Mouse (Mus musculus): ENCODE data around the gene Rims4.

Gene Rims4

GRCm38 (mm10) chr2:163918317-163919258 lies at the start of gene Rims4:
TSS of gene Rims4 (minus strand) at chr2:163918683.
- in situ Hi-C loops (cut with MboI, MseI): no loop called here

DNA sequence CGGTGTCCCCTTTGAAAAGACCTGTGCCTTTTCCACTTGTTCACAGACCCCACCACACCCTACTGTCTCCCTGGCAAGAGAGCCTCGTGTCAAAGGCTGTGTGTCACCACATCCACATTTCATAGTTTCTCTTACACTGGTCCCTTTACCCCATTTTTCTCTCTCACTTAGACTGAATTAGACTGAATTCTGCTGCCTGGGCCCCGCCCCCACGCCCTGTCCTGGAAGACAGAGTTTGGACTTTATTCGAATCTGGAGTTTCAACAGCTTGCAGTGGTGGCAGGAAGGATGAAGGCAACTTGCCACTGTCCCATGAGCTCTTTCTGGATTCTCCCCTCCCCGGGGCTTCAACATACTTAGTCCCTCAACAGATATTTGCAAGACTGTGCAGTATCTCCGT lies 47.2 kb upstream of the Rims4 start:
- in situ Hi-C loops (cut with MboI, MseI): no loop called here

GRCm38 (mm10) chr2:163964606-163965560 lies 46.4 kb upstream of the Rims4 start:
- in situ Hi-C loops (cut with MboI, MseI): no loop called here

DNA sequence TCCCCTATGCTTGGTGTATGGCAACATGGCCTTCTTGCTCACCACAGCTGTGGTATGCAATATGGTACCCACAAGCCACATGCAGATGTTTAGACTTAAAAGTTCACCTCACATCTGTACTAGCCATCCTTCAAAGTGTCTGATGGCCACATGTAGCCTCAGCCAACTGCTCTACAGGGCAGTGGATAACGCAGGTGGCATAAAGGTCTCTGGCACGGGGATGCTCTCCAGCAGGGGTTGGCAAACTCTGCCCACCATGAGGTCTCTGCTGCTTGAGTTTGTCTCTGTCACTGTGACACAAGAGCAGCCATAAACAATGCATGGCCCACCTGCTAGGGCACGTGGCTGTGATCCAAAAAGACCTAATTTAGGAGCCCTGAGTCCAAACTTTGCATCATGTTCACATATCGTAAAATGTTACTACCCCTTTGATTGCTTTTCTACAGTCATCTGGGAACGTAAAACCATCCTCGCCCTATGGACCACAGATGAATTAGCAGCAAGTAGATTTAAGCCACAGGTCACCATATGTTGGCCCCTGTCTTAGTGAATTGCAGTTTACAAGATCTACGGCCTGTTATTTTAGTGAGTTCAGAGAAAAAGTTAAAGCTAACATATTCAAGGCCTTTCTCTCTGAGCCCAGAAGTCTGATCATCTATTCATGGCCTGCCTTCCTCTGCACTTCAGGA lies 35.3 kb upstream of the Rims4 start:
- in situ Hi-C loops (cut with MboI, MseI): no loop called here

DNA sequence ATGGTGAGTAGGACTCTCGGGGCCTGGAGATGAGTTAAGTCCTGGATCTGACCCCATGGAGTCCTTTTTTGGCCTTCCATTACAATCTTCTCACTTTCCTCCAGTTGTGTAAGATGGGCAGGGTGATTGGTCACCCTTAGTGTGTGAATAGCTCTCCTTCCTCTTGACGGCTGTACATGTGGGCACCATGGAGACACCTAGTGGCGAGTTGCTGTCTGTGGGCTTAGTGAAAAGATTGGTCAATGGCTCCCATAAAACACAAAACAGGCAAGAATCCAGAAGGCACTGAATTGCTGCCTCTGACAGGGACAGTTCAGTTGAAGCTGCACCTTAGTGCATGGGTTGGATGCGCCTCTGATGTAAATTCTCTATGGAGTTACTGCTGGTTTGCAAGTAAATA lies 33.3 kb upstream of the Rims4 start:
- in situ Hi-C loops (cut with MboI, MseI): no loop called here

DNA sequence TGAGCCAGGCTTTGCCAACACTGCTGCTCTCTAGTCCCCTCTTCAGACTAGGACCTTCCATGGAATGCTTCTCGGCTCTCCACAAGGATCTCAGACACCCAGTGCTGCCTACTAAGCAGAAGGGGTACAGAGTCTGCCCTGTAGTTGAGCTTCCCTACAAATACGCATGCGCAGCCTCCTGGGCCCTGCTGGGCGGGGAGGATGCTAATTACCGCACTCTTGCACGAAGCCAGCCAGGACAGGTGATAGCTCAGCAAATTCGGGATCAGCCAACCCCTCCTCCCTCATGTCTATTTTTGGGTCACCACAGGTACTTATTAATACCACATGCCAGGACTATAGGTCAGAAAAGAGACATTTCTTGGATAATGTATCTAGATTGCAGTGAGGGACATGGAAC lies 29.5 kb upstream of the Rims4 start:
- in situ Hi-C loops (cut with MboI, MseI): no loop called here

- in situ Hi-C loops (cut with MboI, MseI): no loop called here
Observed at GRCm38 (mm10) chr2:163946221-163946620, 27.7 kb upstream of the Rims4 start.

- in situ Hi-C loops (cut with MboI, MseI): no loop called here
Observed at GRCm38 (mm10) chr2:163944511-163944910, 26.0 kb upstream of the Rims4 start.

- in situ Hi-C loops (cut with MboI, MseI): no loop called here
Observed at GRCm38 (mm10) chr2:163943056-163943455, 24.6 kb upstream of the Rims4 start.

DNA sequence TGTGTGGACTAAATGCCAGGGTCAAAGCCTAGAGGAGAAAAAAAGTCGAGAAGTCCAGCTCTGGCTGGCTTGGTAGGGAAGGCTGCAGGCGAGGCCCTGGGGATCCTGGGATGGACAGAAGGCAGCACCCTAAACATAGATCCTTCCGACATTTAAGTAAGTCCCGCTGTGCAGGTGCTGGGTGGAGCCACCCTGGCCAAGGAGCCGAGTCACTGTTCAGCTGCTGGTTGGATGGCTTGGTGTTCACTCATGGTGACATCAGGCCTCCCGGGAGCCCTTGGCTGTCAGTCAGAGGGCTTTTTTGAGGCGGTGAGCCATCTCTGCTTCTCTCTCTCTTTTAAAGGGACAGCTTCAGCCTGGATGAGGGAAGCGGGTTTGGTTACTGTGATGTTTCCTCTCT lies 21.0 kb upstream of the Rims4 start:
- in situ Hi-C loops (cut with MboI, MseI): no loop called here

DNA sequence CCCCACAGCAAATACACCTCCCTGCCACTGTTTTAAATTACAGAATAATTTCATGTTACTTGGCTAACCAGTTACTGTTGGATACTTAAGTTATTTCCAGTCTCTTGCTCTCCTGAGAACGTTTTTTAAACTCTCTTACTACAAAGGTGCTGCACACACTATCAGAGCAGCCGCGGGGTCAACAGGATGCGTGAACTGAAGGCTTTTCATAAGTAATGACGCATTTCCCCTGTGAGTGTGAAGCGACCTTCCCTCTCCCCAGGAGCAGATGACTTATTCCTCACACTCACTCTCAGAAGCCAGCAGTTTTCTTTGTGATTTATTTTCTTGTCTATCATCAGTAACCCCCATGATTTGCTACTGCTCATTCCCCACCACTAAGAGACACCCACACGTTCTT lies 13.7 kb upstream of the Rims4 start:
- in situ Hi-C loops (cut with MboI, MseI): no loop called here

DNA sequence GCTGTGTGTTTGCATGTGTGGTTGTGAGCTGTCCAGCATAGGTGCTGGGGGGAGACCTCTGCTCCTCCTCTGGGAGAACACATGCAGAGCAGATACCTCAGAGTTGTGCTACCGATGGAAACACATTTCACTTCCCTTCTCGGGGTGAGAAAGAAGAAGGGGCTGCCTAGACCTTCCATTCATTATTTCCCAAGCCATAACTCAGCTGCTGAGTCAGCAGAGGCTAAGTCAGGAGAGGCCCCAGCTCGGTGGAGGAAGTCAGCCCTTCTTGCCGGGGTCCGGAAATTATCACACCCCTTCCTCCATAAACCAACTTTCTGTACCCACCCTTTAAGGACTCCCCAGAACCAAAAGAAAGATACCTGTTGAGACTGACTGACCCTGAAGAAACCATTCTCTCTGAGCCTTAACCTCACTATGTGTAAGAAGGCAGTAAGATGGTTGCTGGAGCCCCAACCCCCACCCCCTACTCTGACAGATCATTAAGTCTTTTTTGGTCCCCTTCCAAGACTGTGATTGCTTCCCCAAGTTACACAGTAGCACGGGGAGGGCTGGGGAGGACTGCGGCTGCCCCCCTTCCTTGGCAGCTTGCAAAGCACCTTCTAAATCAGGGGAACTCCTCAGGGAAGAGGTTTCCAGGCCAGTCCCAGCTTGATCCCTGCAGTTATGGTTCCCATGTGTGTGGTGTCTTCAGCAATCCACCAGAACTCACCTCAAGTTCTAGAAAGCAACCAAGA lies 10.1 kb upstream of the Rims4 start:
- in situ Hi-C loops (cut with MboI, MseI): no loop called here

DNA sequence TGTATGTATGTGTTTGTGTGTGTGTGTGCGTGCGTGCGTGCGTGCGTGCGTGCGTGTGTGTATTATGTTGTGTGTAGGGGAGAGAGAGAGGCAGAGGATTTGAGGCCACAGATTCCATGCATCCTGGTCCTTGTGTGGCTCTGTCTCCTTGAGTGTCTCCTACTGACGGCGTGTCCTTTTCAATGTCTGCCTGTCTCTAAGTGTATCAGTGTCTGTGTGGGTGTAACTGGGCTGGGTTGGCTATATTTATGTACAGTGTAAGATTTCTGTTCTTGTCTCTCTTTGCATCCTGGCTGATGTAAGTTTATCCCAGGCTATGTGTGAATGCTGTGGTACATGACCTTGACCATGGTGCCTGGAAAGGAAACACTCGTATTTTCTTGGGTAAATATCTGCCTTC lies 6.6 kb upstream of the Rims4 start:
- in situ Hi-C loops (cut with MboI, MseI): no loop called here

DNA sequence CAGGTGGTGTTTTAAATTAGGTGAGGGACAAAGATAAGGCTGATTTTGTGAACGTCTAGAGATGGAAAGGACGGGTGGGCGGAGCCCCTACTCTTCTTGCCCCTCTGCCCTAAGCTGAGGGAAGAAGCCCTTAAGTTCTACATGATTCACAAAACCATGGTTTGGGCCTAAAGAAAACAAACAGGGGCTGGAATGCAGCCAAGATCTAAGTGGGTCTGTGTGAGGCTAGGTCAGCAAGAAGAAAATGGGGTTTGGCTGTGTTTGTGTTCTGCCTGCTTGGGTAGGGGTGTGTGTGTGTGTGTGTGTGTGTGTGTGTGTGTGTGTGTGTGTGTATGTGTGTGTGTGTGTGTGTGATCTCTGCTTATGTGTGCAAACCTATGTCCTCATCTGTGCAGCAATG lies 6.0 kb upstream of the Rims4 start:
- in situ Hi-C loops (cut with MboI, MseI): no loop called here

GRCm38 (mm10) chr2:163923113-163923512 lies 4.6 kb upstream of the Rims4 start:
- in situ Hi-C loops (cut with MboI, MseI): no loop called here

- in situ Hi-C loops (cut with MboI, MseI): no loop called here
Observed at GRCm38 (mm10) chr2:163919581-163919980, 1.1 kb upstream of the Rims4 start.

DNA sequence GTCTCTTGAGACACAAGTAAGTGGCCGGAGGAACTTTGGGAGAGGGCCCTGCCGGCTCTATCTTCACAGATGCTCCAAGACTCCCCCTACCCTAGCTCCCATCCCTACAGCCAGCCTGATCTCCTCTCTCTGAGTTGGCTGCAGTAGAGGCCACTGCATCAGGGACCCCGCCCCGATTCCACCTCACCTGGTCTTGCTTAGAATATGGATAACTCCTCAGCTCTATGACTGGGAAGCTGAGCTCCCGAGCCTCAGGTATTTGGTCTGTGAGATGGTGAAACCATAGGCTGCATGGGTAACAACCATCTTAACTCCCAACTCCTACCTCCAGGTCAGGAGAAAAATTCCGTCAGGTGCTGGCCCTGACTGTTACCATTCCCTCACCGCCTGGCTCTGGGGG lies 1.8 kb downstream of the Rims4 start:
- in situ Hi-C loops (cut with MboI, MseI): no loop called here

DNA sequence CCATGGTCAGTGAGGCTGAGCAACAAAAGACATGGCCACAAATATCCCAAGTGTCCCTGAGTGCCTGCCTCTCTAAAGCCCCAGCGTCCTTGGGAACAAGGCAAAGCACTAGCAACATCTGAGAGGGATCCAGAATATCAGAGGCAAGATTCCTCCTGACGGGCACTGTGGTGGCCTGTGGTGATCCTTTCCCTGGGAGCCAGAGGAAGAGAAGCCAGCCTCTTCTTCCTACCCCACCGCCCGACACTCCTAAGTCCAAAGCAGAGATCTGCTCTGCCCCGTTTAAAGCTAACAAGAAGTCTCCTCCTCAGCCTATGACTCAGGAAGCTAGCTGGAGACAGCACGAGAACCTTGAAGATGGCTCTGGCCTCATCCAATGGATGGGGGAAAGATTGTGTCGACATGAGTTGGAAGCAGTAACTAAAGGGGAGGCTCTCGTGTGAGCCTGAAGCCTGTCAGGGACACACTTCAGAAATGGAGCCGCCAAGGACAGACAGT lies 3.1 kb downstream of the Rims4 start:
- in situ Hi-C loops (cut with MboI, MseI): no loop called here

GRCm38 (mm10) chr2:163914107-163914506 lies 4.4 kb downstream of the Rims4 start:
- in situ Hi-C loops (cut with MboI, MseI): no loop called here

GRCm38 (mm10) chr2:163913704-163914103 lies 4.8 kb downstream of the Rims4 start:
- in situ Hi-C loops (cut with MboI, MseI): no loop called here
